Mouse (Mus musculus) liver, adult 2 months (tissue): ENCODE measurements at regions not wholly inside any gene's neighbourhood (a gene's known extent, or its start where the extent isn't known, plus 50 kb on each side); places are given as distances from the start of the nearest gene placed in this dataset.

Experiments
- CTCF ChIP-seq: fragments of 200-500 bp; IDR thresholded peaks from 2 replicates; pipeline ENCODE4 v1.5.1; 2011; ENCODE audit warnings: low read depth, low read length, control low read depth
- POLR2A ChIP-seq: fragments of 200-500 bp; IDR thresholded peaks from 2 replicates; pipeline ENCODE4 v1.6.1; 2011; ENCODE audit warnings: low read length, control low read depth; ENCODE audit not compliant: insufficient read depth; ENCODE audit errors: extremely low read depth

- TF ChIP-seq CTCF (no peak), POLR2A (no peak)
These were observed 340.6 kb upstream of the Id2 start for GRCm38 (mm10) chr12:25437556-25437955.
